Mouse (Mus musculus): ENCODE results near the gene Tuba1a. TPM values are rescaled to one million over a fixed set of nuclear protein-coding genes. Genes with fewer than 3 reads are reported as not detected.
A peak's percentile ranks its signal among the peaks of the same experiment; 100 is the strongest.
"Not testable (repeated sequence)": the region's sequence is repeated elsewhere in the genome, so short reads cannot be mapped to it uniquely, and the experiment has no call there.

The Tuba1a gene
- polyA plus RNA-seq, 2 experiments from 2014 or later, result 212 to 259 TPM

- no peak for ATAC-seq
These were observed 30.4 kb downstream of the Tuba1a start for GRCm38 (mm10) chr15:98923031-98923537.

GRCm38 (mm10) chr15:98922581-98922980, 30.9 kb downstream of the Tuba1a start:
- no peak for ATAC-seq

GRCm38 (mm10) chr15:98921510-98921909, 32.0 kb downstream of the Tuba1a start:
- no peak for ATAC-seq

GRCm38 (mm10) chr15:98918499-98918895, 35.0 kb downstream of the Tuba1a start:
- not testable (repeated sequence) for ATAC-seq

- peak; percentile 95 for ATAC-seq
These were observed 35.7 kb downstream of the Tuba1a start, which contains the start of gene Lmbr1l for GRCm38 (mm10) chr15:98917538-98918498. Lmbr1l (minus strand) TSS chr15:98918231.

- ATAC-seq, result no peak
These were observed 36.4 kb downstream of the Tuba1a start for GRCm38 (mm10) chr15:98917091-98917490.

- no peak for ATAC-seq
These were observed 37.5 kb downstream of the Tuba1a start for GRCm38 (mm10) chr15:98916016-98916415.

- no peak for ATAC-seq
These were observed 38.6 kb downstream of the Tuba1a start for GRCm38 (mm10) chr15:98914903-98915302.

GRCm38 (mm10) chr15:98904692-98905091, 48.8 kb downstream of the Tuba1a start:
- ATAC-seq, result no peak

GRCm38 (mm10) chr15:98902600-98902999, 50.9 kb downstream of the Tuba1a start:
- no peak for ATAC-seq

- no peak for ATAC-seq
These were observed 52.0 kb downstream of the Tuba1a start for GRCm38 (mm10) chr15:98901530-98901929.

Other genes with a start within 250 kb of the Tuba1a start
- not detected for gene Ccdc65, start 245.5 kb downstream of the Tuba1a start, polyA plus RNA-seq (2017; shearing (Covaris generic))
- 1 to 10 TPM in 1 of 2 experiments, under 1 TPM in 1; 0.75 to 1.0 TPM for gene Fkbp11, start 225.5 kb downstream of the Tuba1a start, polyA plus RNA-seq (2017; shearing (Covaris generic))
- 10 to 100 TPM; 33.0 to 35.3 TPM for gene Arf3, start 190.5 kb downstream of the Tuba1a start, polyA plus RNA-seq (2017; shearing (Covaris generic))
- gene Wnt10b, start 175.6 kb downstream of the Tuba1a start, polyA plus RNA-seq (2017; shearing (Covaris generic)), result not detected
- gene Wnt1, start 163.8 kb downstream of the Tuba1a start, polyA plus RNA-seq (2017; shearing (Covaris generic)), result not detected
- gene Ddn, start 144.2 kb downstream of the Tuba1a start, polyA plus RNA-seq (2017; shearing (Covaris generic)), result not detected
- gene Prkag1, start 122.2 kb downstream of the Tuba1a start, polyA plus RNA-seq (2017; shearing (Covaris generic)), result 100 to 1,000 TPM; 126 to 187 TPM
- 10 to 100 TPM; 30.9 to 38.6 TPM for gene Kmt2d, start 82.5 kb downstream of the Tuba1a start, polyA plus RNA-seq (2017; shearing (Covaris generic))
- gene Rhebl1, start 59.2 kb downstream of the Tuba1a start, polyA plus RNA-seq (2017; shearing (Covaris generic)), result 10 to 100 TPM; 11.3 to 14.2 TPM
- not detected for gene Dhh, start 55.2 kb downstream of the Tuba1a start, polyA plus RNA-seq (2017; shearing (Covaris generic))
- gene Lmbr1l, start 35.5 kb downstream of the Tuba1a start, polyA plus RNA-seq (2017; shearing (Covaris generic)), result 10 to 100 TPM; 23.3 to 61.6 TPM
- 100 to 1,000 TPM; 419 to 534 TPM for gene Tuba1b, start 19.1 kb downstream of the Tuba1a start, polyA plus RNA-seq (2017; shearing (Covaris generic))
- not detected for gene Gm49450, start 152 bp downstream of the Tuba1a start, polyA plus RNA-seq (2017; shearing (Covaris generic))
- gene Tuba1c, start 76.2 kb upstream of the Tuba1a start, polyA plus RNA-seq (2017; shearing (Covaris generic)), result 100 to 1,000 TPM in 1 of 2 experiments, 10 to 100 TPM in 1; 74.6 to 131 TPM
- gene Prph, start 101.5 kb upstream of the Tuba1a start, polyA plus RNA-seq (2017; shearing (Covaris generic)), result not detected
- 1 to 10 TPM in 1 of 2 experiments, under 1 TPM in 1; 0.59 to 1.3 TPM for gene Troap, start 120.9 kb upstream of the Tuba1a start, polyA plus RNA-seq (2017; shearing (Covaris generic))
- gene C1ql4, start 134.1 kb upstream of the Tuba1a start, polyA plus RNA-seq (2017; shearing (Covaris generic)), result not detected
- not detected for gene Dnajc22, start 139.5 kb upstream of the Tuba1a start, polyA plus RNA-seq (2017; shearing (Covaris generic))
- gene Spats2, start 172.2 kb upstream of the Tuba1a start, polyA plus RNA-seq (2017; shearing (Covaris generic)), result under 1 TPM in 1 of 2 experiments, not detected in 1; 0.62 TPM